Mouse (Mus musculus): ENCODE measurements around the gene Syne4. TPM values are rescaled to one million over a fixed set of nuclear protein-coding genes. Genes with fewer than 3 reads are reported as not detected.
A peak's percentile ranks its signal among the peaks of the same experiment; 100 is the strongest.

Gene Syne4
- polyA plus RNA-seq, 1 experiment from 2014 or later, result 101 TPM

DNA sequence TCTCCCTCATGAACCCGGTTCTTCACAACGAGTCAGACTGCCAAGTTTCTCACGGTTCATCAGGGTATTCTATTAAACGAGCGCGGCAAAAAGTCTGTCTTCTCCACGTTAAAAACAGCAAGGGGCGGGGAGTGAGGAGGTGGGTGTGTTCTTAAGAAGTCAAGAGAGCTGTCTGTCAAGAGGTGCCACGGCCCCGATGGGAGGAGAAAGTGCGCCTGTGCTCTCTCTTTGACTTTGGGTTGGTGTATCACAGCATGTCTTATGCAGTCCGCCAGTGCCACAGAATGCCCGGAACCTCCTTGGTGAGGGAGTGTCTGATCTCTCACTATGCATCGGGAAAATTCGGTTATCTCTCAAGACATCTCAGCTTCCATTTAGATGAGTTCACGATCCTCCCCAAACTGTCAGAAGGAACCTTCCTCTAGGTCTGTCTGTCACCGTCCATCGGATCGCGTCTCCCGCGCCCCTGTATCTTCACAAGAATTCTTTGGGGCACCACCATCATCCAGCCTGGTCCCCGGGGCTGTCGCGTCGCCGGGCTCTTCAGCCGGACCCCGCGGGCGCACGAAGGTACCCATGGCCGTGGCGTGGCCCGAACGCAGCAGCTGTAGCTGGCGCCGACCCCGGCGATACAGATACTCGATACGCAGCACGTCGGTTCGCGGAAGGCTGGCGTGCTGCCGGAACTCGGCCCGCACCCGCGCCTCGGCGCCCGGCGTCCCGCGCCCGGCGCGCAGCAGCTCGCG, 7.1 kb downstream of the Syne4 start, which contains the start of gene E130208F15Rik:
Gene E130208F15Rik, plus strand, starts transcription at position 202 of the 746 bp plus-strand sequence.
- H3K9ac ChIP-seq, result peak within 1 kb of the TSS; percentile 76
- peak within 1 kb of the TSS; percentile 63 for H3K4me2 ChIP-seq (replicated peaks)
- H3K27ac ChIP-seq, result peak within 1 kb of the TSS; percentile 83
- peak; percentile 36; the same call in 1 of the 2 replicates for ATAC-seq (ENCODE audit: insufficient number of reproducible peaks, insufficient read depth, low FRiP score, low TSS enrichment)
- no peaks in the 10 kb centered on the region for H3K9me3 ChIP-seq
- H3K36me3 ChIP-seq, result peaks cover 10% of the 10 kb centered on the region; the same call in 1 of the 2 replicates
- WGBS, result under 1% methylated on average over 63 of the region's 63 CpGs
- no peaks in the 10 kb centered on the region for H3K27me3 ChIP-seq
- H3K4me1 ChIP-seq, result peaks cover 8% of the 10 kb centered on the region
- peak within 1 kb of the TSS; percentile 67 for H3K4me3 ChIP-seq

- peaks cover 10% of the 10 kb centered on the region; the same call in 1 of the 2 replicates for H3K36me3 ChIP-seq
- peak overlapping the region; percentile 76 for H3K9ac ChIP-seq
- H3K4me3 ChIP-seq, result peak overlapping the region; percentile 67
- H3K4me1 ChIP-seq, result peaks cover 8% of the 10 kb centered on the region
- under 1% methylated on average over 20 of the region's 20 CpGs for WGBS
- peak overlapping the region; percentile 63 for H3K4me2 ChIP-seq (replicated peaks)
- H3K27me3 ChIP-seq, result no peaks in the 10 kb centered on the region
- ATAC-seq (ENCODE audit: insufficient number of reproducible peaks, insufficient read depth, low FRiP score, low TSS enrichment), result peak; percentile 97
- peak overlapping the region; percentile 83 for H3K27ac ChIP-seq
- H3K9me3 ChIP-seq, result no peaks in the 10 kb centered on the region
These were observed 7.7 kb downstream of the Syne4 start for GRCm38 (mm10) chr7:30322285-30322667.

DNA sequence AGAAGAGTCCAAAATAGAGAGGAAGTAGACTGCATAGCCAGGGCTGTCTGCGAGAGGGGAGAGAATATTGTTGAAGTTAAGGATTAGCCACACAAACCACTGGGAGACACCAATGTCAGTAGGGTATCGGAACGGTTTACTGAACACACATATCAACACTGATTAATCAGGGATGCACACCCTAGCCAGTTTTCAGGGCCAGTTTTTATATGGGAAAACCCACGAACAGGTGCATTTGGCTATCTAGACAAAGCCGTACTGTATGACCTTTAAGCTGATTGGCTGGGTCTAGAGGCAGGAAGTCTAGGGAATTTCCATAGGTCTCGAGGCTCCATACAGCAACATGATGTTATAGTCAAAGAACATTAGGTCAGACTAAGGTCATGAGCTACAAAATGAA, 8.3 kb downstream of the Syne4 start:
- Histone ChIP-seq H3K4me3 (peak overlapping the region; percentile 67), H3K27me3 (no peaks in the 10 kb centered on the region), H3K27ac (0 out of 2 replicates have a peak overlapping the region, but pooled peaks have one; percentile 47), H3K4me1 (peaks cover 8% of the 10 kb centered on the region), H3K9ac (peak overlapping the region; percentile 39; the same call in 1 of the 2 replicates), H3K9me3 (no peaks in the 10 kb centered on the region), H3K36me3 (peaks cover 10% of the 10 kb centered on the region; the same call in 1 of the 2 replicates), H3K4me2 (replicated peaks) (peak overlapping the region; percentile 63)
- WGBS, result 29% methylated on average over 6 of the region's 6 CpGs
- no peak for ATAC-seq (ENCODE audit: insufficient number of reproducible peaks, insufficient read depth, low FRiP score, low TSS enrichment)

- H3K9ac ChIP-seq, result peak within 1 kb of the TSS; percentile 39; the same call in 1 of the 2 replicates
- peak within 1 kb of the TSS; percentile 67 for H3K4me3 ChIP-seq
- no peak for ATAC-seq (ENCODE audit: insufficient number of reproducible peaks, insufficient read depth, low FRiP score, low TSS enrichment)
- 0 out of 2 replicates have a peak, but pooled peaks cover 1% of the 10 kb centered on the region for H3K27me3 ChIP-seq
- peak within 1 kb of the TSS; percentile 63 for H3K4me2 ChIP-seq (replicated peaks)
- no peaks in the 10 kb centered on the region for H3K9me3 ChIP-seq
- peaks cover 8% of the 10 kb centered on the region for H3K4me1 ChIP-seq
- H3K27ac ChIP-seq, result no peak within 1 kb of the TSS
- H3K36me3 ChIP-seq, result peaks cover 3% of the 10 kb centered on the region; the same call in 1 of the 2 replicates
- 75% methylated on average over 3 of the region's 3 CpGs for WGBS
These were observed 9.2 kb downstream of the Syne4 start, which contains the start of gene Sdhaf1 for GRCm38 (mm10) chr7:30323795-30324194. Sdhaf1 (minus strand) TSS chr7:30323895.

GRCm38 (mm10) chr7:30324300-30324944, 9.8 kb downstream of the Syne4 start:
- WGBS, result 84% methylated on average over 5 of the region's 5 CpGs
- no peak for ATAC-seq (ENCODE audit: insufficient number of reproducible peaks, insufficient read depth, low FRiP score, low TSS enrichment)
- H3K4me2 ChIP-seq (replicated peaks), result no peak overlapping the region

GRCm38 (mm10) chr7:30325364-30325763, 10.8 kb downstream of the Syne4 start:
- no peak overlapping the region for H3K4me3 ChIP-seq
- 0 out of 2 replicates have a peak, but pooled peaks cover 2% of the 10 kb centered on the region for H3K27me3 ChIP-seq
- H3K4me2 ChIP-seq (replicated peaks), result no peak overlapping the region
- no peaks in the 10 kb centered on the region for H3K36me3 ChIP-seq
- no peak overlapping the region for H3K9ac ChIP-seq
- no peak overlapping the region for H3K27ac ChIP-seq
- H3K9me3 ChIP-seq, result no peaks in the 10 kb centered on the region
- WGBS, result 40% methylated on average over 2 of the region's 2 CpGs
- H3K4me1 ChIP-seq, result peaks cover 8% of the 10 kb centered on the region
- ATAC-seq (ENCODE audit: insufficient number of reproducible peaks, insufficient read depth, low FRiP score, low TSS enrichment), result no peak

More at GRCm38 (mm10) chr7:30324300-30324944, 9.8 kb downstream of the Syne4 start:
- Histone ChIP-seq H3K9me3 (no peaks in the 10 kb centered on the region), H3K27ac (no peak overlapping the region), H3K36me3 (peaks cover under 1% of the 10 kb centered on the region; the same call in 1 of the 2 replicates), H3K27me3 (0 out of 2 replicates have a peak, but pooled peaks cover 2% of the 10 kb centered on the region), H3K4me3 (no peak overlapping the region), H3K4me1 (peaks cover 8% of the 10 kb centered on the region), H3K9ac (no peak overlapping the region)

DNA sequence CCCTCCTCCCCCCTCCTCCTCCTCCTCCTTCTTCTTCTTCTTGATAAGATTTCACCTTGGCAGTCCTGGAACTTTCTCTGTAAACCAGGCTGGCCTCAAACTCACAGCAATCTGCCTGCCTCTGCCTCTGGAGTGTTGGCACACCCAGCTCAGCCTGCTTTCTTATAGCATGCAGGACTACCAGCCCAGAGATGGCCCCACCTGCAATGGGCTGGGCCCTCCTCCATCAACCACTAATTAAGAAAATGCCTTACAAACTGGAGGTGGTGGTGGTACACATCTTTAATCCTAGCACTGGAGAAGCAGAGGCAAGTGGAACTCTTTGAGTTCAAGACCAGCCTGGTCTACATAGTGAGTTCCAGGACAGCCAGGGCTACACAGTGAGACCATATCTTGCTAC, 11.8 kb downstream of the Syne4 start:
- no peak overlapping the region for H3K27ac ChIP-seq
- H3K9ac ChIP-seq, result no peak overlapping the region
- no peaks in the 10 kb centered on the region; the same call in 1 of the 2 replicates for H3K4me1 ChIP-seq
- ATAC-seq (ENCODE audit: insufficient number of reproducible peaks, insufficient read depth, low FRiP score, low TSS enrichment), result no peak
- H3K36me3 ChIP-seq, result no peaks in the 10 kb centered on the region
- H3K4me3 ChIP-seq, result no peak overlapping the region
- H3K9me3 ChIP-seq, result no peaks in the 10 kb centered on the region
- 0 out of 2 replicates have a peak, but pooled peaks cover 2% of the 10 kb centered on the region for H3K27me3 ChIP-seq
- no peak overlapping the region for H3K4me2 ChIP-seq (replicated peaks)

GRCm38 (mm10) chr7:30327140-30327539, 12.5 kb downstream of the Syne4 start:
- no peaks in the 10 kb centered on the region for H3K9me3 ChIP-seq
- ATAC-seq (ENCODE audit: insufficient number of reproducible peaks, insufficient read depth, low FRiP score, low TSS enrichment), result no peak
- no peaks in the 10 kb centered on the region for H3K36me3 ChIP-seq
- 0 out of 2 replicates have a peak, but pooled peaks cover 2% of the 10 kb centered on the region for H3K27me3 ChIP-seq
- H3K27ac ChIP-seq, result no peak overlapping the region
- H3K4me1 ChIP-seq, result no peaks in the 10 kb centered on the region; the same call in 1 of the 2 replicates
- WGBS, result 63% methylated on average over 15 of the region's 15 CpGs
- no peak overlapping the region for H3K4me3 ChIP-seq
- no peak overlapping the region for H3K9ac ChIP-seq
- H3K4me2 ChIP-seq (replicated peaks), result no peak overlapping the region

DNA sequence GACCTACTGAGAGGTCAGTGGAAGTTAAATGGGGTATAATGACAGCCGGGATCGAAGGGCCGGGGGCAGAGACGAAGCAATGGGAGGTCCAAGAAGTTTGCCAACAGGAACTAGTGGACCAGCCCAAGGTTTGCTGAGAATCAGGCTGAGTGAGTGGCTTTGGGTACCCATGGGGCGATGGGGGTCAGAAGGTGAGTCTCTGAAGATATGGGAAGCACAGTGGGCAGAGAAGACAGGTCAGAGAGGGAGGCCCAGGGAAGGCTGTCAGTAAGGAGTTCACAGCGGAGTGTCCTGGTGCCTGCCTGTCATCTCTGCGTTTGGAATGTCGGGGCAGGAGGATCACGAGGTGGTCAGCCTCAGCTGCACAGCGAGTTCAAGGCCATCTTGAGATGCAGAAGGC, 13.8 kb downstream of the Syne4 start:
- peaks cover 2% of the 10 kb centered on the region; the same call in 1 of the 2 replicates for H3K27me3 ChIP-seq
- H3K4me2 ChIP-seq (replicated peaks), result no peak overlapping the region
- no peak overlapping the region for H3K4me3 ChIP-seq
- no peak overlapping the region for H3K9ac ChIP-seq
- H3K4me1 ChIP-seq, result no peaks in the 10 kb centered on the region; the same call in 1 of the 2 replicates
- H3K27ac ChIP-seq, result no peak overlapping the region
- no peak for ATAC-seq (ENCODE audit: insufficient number of reproducible peaks, insufficient read depth, low FRiP score, low TSS enrichment)
- whole genome bisulfite sequencing, result 51% methylated on average over 10 of the region's 10 CpGs
- H3K36me3 ChIP-seq, result no peaks in the 10 kb centered on the region
- H3K9me3 ChIP-seq, result no peaks in the 10 kb centered on the region

- Histone ChIP-seq H3K4me3 (no peak overlapping the region), H3K9ac (no peak overlapping the region), H3K4me1 (no peaks in the 10 kb centered on the region; the same call in 1 of the 2 replicates), H3K9me3 (no peaks in the 10 kb centered on the region), H3K27ac (no peak overlapping the region), H3K27me3 (peaks cover 26% of the 10 kb centered on the region), H3K36me3 (no peaks in the 10 kb centered on the region), H3K4me2 (replicated peaks) (peak overlapping the region; percentile 24)
- ATAC-seq (ENCODE audit: insufficient number of reproducible peaks, insufficient read depth, low FRiP score, low TSS enrichment), result peak; percentile 76; the same call in 1 of the 2 replicates
- WGBS, result 5% methylated on average over 13 of the region's 13 CpGs
These were observed 17.3 kb downstream of the Syne4 start for GRCm38 (mm10) chr7:30331887-30332286.

DNA sequence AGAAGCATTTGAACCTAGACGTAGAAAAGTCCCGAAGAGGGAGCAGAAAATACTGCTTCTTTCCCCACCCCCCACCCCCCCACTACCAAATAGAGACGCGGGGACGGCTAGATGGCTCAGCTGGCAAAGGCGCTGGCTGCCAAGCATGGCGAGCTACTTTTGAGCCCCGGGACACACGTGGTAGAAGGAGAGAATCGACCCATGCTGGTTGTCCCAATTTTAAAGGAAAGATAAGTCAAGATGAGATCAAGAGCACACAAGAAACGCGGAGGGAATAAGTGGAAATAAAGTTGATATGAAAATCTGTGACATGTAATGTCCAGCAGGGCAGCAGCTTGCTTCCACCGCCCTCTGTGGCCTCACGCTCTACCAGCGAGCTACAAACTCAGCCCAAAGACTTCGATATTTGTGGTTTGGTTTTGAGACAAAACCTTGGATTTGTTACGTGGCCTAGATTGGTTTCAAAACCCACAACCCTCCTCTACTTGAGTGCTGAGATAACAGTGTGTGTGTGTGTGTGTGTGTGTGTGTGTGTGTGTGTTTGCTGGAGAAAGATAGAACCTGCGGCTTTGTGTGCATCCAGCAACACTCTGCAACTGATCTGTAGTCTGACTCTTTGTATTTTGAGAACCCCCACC, 18.1 kb downstream of the Syne4 start:
- Histone ChIP-seq H3K9me3 (no peaks in the 10 kb centered on the region), H3K4me3 (no peak overlapping the region), H3K27ac (no peak overlapping the region), H3K4me1 (no peaks in the 10 kb centered on the region; the same call in 1 of the 2 replicates), H3K9ac (no peak overlapping the region), H3K27me3 (peaks cover 26% of the 10 kb centered on the region), H3K4me2 (replicated peaks) (no peak overlapping the region), H3K36me3 (no peaks in the 10 kb centered on the region)
- WGBS, result 67% methylated on average over 18 of the region's 18 CpGs
- no peak for ATAC-seq (ENCODE audit: insufficient number of reproducible peaks, insufficient read depth, low FRiP score, low TSS enrichment)
